Mouse (Mus musculus): ENCODE measurements around the gene Rnf149.

GRCm38 (mm10) chr1:39576431-39577243 lies 568 bp downstream of the Rnf149 start:
- TF ChIP-seq CTCF (IDR thresholded peaks at IDR 0.05; ENCODE audit: insufficient read depth, low read length): no peak
- TF ChIP-seq POLR2A (IDR thresholded peaks at IDR 0.05; ENCODE audit: borderline replicate concordance, extremely low read depth, low read depth, low read length): no peak

All from lung, adult 2 months (tissue).